Mouse (Mus musculus) hindbrain, embryonic 10.5 days (tissue): Measurements from ENCODE around the gene Eef2k. TPM values are rescaled to one million over a fixed set of nuclear protein-coding genes. Genes with fewer than 3 reads are reported as not detected.
A peak's percentile ranks its signal among the peaks of the same experiment; 100 is the strongest.
"Not testable (repeated sequence)": the region's sequence is repeated elsewhere in the genome, so short reads cannot be mapped to it uniquely, and the experiment has no call there.

Experiments used
- DNase-seq: peaks from one replicate; pipeline ENCODE4 v3.0.0-alpha.2; 2017; ENCODE audit warnings: low spot score
- H3K27ac ChIP-seq: fragments of 300-500 bp; sonication (generic); 2 replicates; pipeline ENCODE4 v1.5.1; 2016; ENCODE audit warnings: mild to moderate bottlenecking, moderate library complexity
- H3K27me3 ChIP-seq: fragments of 300-500 bp; sonication (generic); 2 replicates; pipeline ENCODE4 v1.6.1; 2016; ENCODE audit warnings: mild to moderate bottlenecking; ENCODE audit not compliant: poor library complexity, insufficient read depth, severe bottlenecking
- H3K36me3 ChIP-seq: fragments of 300-500 bp; sonication (generic); 2 replicates; pipeline ENCODE4 v1.6.1; 2016; ENCODE audit warnings: mild to moderate bottlenecking, moderate library complexity
- H3K4me1 ChIP-seq: fragments of 300-500 bp; sonication (generic); replicated peaks from 2 replicates; pipeline ENCODE4 v1.6.1; 2016; ENCODE audit warnings: mild to moderate bottlenecking
- H3K4me3 ChIP-seq: fragments of 300-500 bp; sonication (generic); 2 replicates; pipeline ENCODE4 v1.5.1; 2016; ENCODE audit warnings: mild to moderate bottlenecking, moderate library complexity
- H3K9me3 ChIP-seq: fragments of 300-500 bp; sonication (generic); 2 replicates; pipeline ENCODE4 v1.6.1; 2016; ENCODE audit warnings: mild to moderate bottlenecking, moderate library complexity
- WGBS: fragments of 180-500 bp; shearing (Covaris S2); methylation state at CpG from one replicate; pipeline ENCODE4 v1.1.7; 2016; 5-methylcytosine and 5-hydroxymethylcytosine counted together
- polyA plus RNA-seq: library from polyadenylated mRNA; unstranded; fragments of >200 nt; fragmentation: Nextera tagmentation; extraction: Ambion mirVana; gene quantifications from 2 replicates; pipeline ENCODE4 v1.2.1, GENCODE M21; 2016

Eef2k gene
- polyA plus RNA-seq, 1 experiment from 2014 or later, result 26.9 TPM

- DNase-seq, result peak; percentile 39
- no peak overlapping the region for H3K27ac ChIP-seq
- H3K4me1 ChIP-seq, result no peaks in the 10 kb centered on the region
- 41% methylated on average over 5 of the region's 5 CpGs for WGBS
- no peaks in the 10 kb centered on the region for H3K27me3 ChIP-seq
- H3K4me3 ChIP-seq, result no peak overlapping the region
- H3K36me3 ChIP-seq, result peaks cover 99% of the 10 kb centered on the region
- no peaks in the 10 kb centered on the region for H3K9me3 ChIP-seq
Measured at GRCm38 (mm10) chr7:120934716-120935115, 92.1 kb downstream of the Eef2k start.

- Histone ChIP-seq H3K9me3 (no peaks in the 10 kb centered on the region), H3K4me1 (no peaks in the 10 kb centered on the region), H3K36me3 (peaks cover 99% of the 10 kb centered on the region), H3K27ac (no peak overlapping the region), H3K27me3 (no peaks in the 10 kb centered on the region), H3K4me3 (no peak overlapping the region)
- WGBS, result 90% methylated on average over 4 of the region's 4 CpGs
- no peak for DNase-seq
Measured at GRCm38 (mm10) chr7:120936522-120936921, 93.9 kb downstream of the Eef2k start.

- no peaks in the 10 kb centered on the region for H3K9me3 ChIP-seq
- no peaks in the 10 kb centered on the region for H3K27me3 ChIP-seq
- 91% methylated on average over 9 of the region's 9 CpGs for WGBS
- no peaks in the 10 kb centered on the region for H3K4me1 ChIP-seq
- H3K36me3 ChIP-seq, result peaks cover 99% of the 10 kb centered on the region
- H3K4me3 ChIP-seq, result no peak overlapping the region
- no peak for DNase-seq
- H3K27ac ChIP-seq, result no peak overlapping the region
Measured at GRCm38 (mm10) chr7:120938206-120938605, 95.6 kb downstream of the Eef2k start.

GRCm38 (mm10) chr7:120940343-120940742 lies 97.7 kb downstream of the Eef2k start:
- Histone ChIP-seq H3K4me3 (no peak overlapping the region), H3K9me3 (no peaks in the 10 kb centered on the region), H3K27me3 (no peaks in the 10 kb centered on the region), H3K27ac (no peak overlapping the region), H3K36me3 (peaks cover 100% of the 10 kb centered on the region), H3K4me1 (no peaks in the 10 kb centered on the region)
- DNase-seq, result no peak
- WGBS, result 92% methylated on average over 12 of the region's 12 CpGs

- Histone ChIP-seq H3K27me3 (no peaks in the 10 kb centered on the region), H3K4me1 (no peaks in the 10 kb centered on the region), H3K36me3 (peaks cover 99% of the 10 kb centered on the region), H3K4me3 (no peak overlapping the region), H3K27ac (no peak overlapping the region), H3K9me3 (no peaks in the 10 kb centered on the region)
- WGBS, result 95% methylated on average over 6 of the region's 6 CpGs
- no peak for DNase-seq
Measured at GRCm38 (mm10) chr7:120941214-120941613, 98.6 kb downstream of the Eef2k start.

GRCm38 (mm10) chr7:120942506-120942905 lies 99.9 kb downstream of the Eef2k start:
- no peak for DNase-seq
- Histone ChIP-seq H3K9me3 (no peaks in the 10 kb centered on the region), H3K27me3 (no peaks in the 10 kb centered on the region), H3K36me3 (peaks cover 93% of the 10 kb centered on the region), H3K27ac (no peak overlapping the region), H3K4me1 (no peaks in the 10 kb centered on the region), H3K4me3 (no peak overlapping the region)
- 96% methylated on average over 1 of the region's 1 CpGs for WGBS

GRCm38 (mm10) chr7:120943936-120944509 lies 101.4 kb downstream of the Eef2k start:
- Histone ChIP-seq H3K9me3 (no peaks in the 10 kb centered on the region), H3K27ac (no peak overlapping the region), H3K4me1 (no peaks in the 10 kb centered on the region), H3K4me3 (no peak overlapping the region), H3K36me3 (peaks cover 92% of the 10 kb centered on the region), H3K27me3 (no peaks in the 10 kb centered on the region)
- no peak for DNase-seq
- WGBS, result 76% methylated on average over 8 of the region's 8 CpGs

GRCm38 (mm10) chr7:120953591-120953990 lies 111.0 kb downstream of the Eef2k start:
- H3K27ac ChIP-seq, H3K4me3 ChIP-seq, H3K27me3 ChIP-seq, DNase-seq, H3K9me3 ChIP-seq, H3K4me1 ChIP-seq: not testable (repeated sequence)
- peaks cover 56% of the 10 kb centered on the region for H3K36me3 ChIP-seq
- 83% methylated on average over 7 of the region's 7 CpGs for WGBS

Other genes with a start within 250 kb of the Eef2k start
- 165 and 174 TPM in 2 replicates for gene Uqcrc2, start 207.7 kb upstream of the Eef2k start, polyA plus RNA-seq
- 0.35 and 0.40 TPM in 2 replicates for gene Pdzd9, start 172.5 kb upstream of the Eef2k start, polyA plus RNA-seq
- gene Mosmo, start 165.2 kb upstream of the Eef2k start, polyA plus RNA-seq, result 10.4 and 13.8 TPM in 2 replicates
- gene Vwa3a, start 103.5 kb upstream of the Eef2k start, polyA plus RNA-seq, result 0.49 and 1.3 TPM in 2 replicates
- gene Gm5737, start 30.5 kb upstream of the Eef2k start, polyA plus RNA-seq, result not detected in 2 replicates
- 31.2 and 41.0 TPM in 2 replicates for gene Polr3e, start 74.9 kb downstream of the Eef2k start, polyA plus RNA-seq
- gene Cdr2, start 139.5 kb downstream of the Eef2k start, polyA plus RNA-seq, result 14.2 and 14.7 TPM in 2 replicates
- 0.37 and 0.42 TPM in 2 replicates for gene Mfsd13b, start 139.7 kb downstream of the Eef2k start, polyA plus RNA-seq
- 199 and 215 TPM in 2 replicates for gene Mettl9, start 191.6 kb downstream of the Eef2k start, polyA plus RNA-seq
- gene Igsf6, start 231.7 kb downstream of the Eef2k start, polyA plus RNA-seq, result 1.3 and 1.5 TPM in 2 replicates
- gene Otoa, start 238.8 kb downstream of the Eef2k start, polyA plus RNA-seq, result 0.10 and 0.65 TPM in 2 replicates